Mouse (Mus musculus) stomach, embryonic 15.5 days (tissue): ENCODE measurements at regions not wholly inside any gene's neighbourhood (a gene's known extent, or its start where the extent isn't known, plus 50 kb on each side); places are given as distances from the start of the nearest gene placed in this dataset.

Source experiments
- ATAC-seq: fragments of 200-750 bp; cut with Nextera tagmentation; 2 replicates; pipeline ENCODE4 v1.8.0; 2017; ENCODE audit warnings: low read depth, moderate number of reproducible peaks, moderate TSS enrichment; ENCODE audit not compliant: insufficient read depth, low FRiP score
- H3K27ac ChIP-seq: fragments of 300-500 bp; sonication (generic); 2 replicates; pipeline ENCODE4 v1.5.1; 2015; ENCODE audit warnings: mild to moderate bottlenecking, inconsistent platforms
- H3K27me3 ChIP-seq: fragments of 300-500 bp; sonication (generic); replicated peaks from 2 replicates; pipeline ENCODE4 v1.6.1; 2015; ENCODE audit warnings: inconsistent platforms
- H3K36me3 ChIP-seq: fragments of 300-500 bp; sonication (generic); 2 replicates; pipeline ENCODE4 v1.6.1; 2015; ENCODE audit warnings: inconsistent platforms
- H3K4me1 ChIP-seq: fragments of 300-500 bp; sonication (generic); 2 replicates; pipeline ENCODE4 v1.6.1; 2015; ENCODE audit warnings: inconsistent platforms
- H3K4me2 ChIP-seq: fragments of 300-500 bp; sonication (generic); 2 replicates; pipeline ENCODE4 v1.6.1; 2015; ENCODE audit warnings: mild to moderate bottlenecking, inconsistent platforms
- H3K4me3 ChIP-seq: fragments of 300-500 bp; sonication (generic); replicated peaks from 2 replicates; pipeline ENCODE4 v1.5.1; 2015; ENCODE audit warnings: inconsistent platforms
- H3K9ac ChIP-seq: fragments of 300-500 bp; sonication (generic); 2 replicates; pipeline ENCODE4 v1.6.1; 2015; ENCODE audit warnings: inconsistent platforms
- H3K9me3 ChIP-seq: fragments of 300-500 bp; sonication (generic); 2 replicates; pipeline ENCODE4 v1.6.1; 2016; ENCODE audit warnings: inconsistent platforms
- WGBS: fragments of 180-500 bp; shearing (Covaris S2); methylation state at CpG from one replicate; pipeline ENCODE4 v1.1.7; 2015; 5-methylcytosine and 5-hydroxymethylcytosine counted together

DNA sequence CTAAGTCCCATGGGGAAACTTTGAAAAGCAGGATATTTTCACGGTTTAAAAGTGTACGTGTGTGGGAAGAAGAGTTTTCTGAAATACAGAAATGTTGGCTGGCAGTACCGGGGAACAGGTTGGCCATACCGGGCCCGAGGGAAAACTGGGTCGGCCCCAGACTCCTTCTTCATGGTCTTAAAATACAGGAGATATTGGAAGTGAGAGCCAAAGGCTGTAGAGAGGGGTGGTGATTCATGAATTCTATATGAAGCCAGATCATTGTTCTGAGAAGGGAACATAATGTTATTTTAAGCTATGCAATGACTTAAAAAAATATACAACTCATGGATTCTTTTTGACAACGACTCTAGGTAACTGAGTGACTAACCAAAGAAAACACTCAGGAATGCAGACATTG is 133.3 kb upstream of the Atxn1 start:
- Histone ChIP-seq H3K27me3 (no peaks in the 10 kb centered on the region), H3K4me1 (no peaks in the 10 kb centered on the region), H3K4me2 (no peak overlapping the region), H3K9me3 (no peaks in the 10 kb centered on the region), H3K27ac (no peak overlapping the region), H3K36me3 (no peaks in the 10 kb centered on the region), H3K9ac (no peak overlapping the region), H3K4me3 (no peak overlapping the region)
- no peak for ATAC-seq
- 85% methylated on average over 7 of the region's 7 CpGs for WGBS

DNA sequence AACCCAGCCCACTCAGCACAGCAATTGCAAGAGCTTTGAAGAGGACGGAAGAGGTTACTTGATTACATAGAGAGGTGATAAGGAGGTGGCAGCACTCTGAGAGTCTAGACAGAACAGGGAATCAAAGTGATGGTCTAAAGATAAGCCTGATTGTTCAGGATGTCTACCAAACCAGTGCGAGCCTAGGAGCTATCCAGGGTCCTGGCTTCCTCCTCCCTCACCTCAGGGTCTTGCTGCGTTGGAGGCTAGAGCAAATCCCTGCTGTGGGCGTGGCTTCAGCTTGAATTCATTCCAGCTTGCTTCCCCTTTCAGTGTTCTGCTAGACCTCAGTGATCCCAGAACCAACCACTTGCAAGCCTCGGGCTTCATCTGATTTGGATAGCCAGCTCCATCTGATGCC is 132.2 kb upstream of the Atxn1 start:
- no peak; the same call in 1 of the 2 replicates for ATAC-seq
- Histone ChIP-seq H3K9me3 (no peaks in the 10 kb centered on the region), H3K4me2 (no peak overlapping the region), H3K4me3 (no peak overlapping the region), H3K9ac (no peak overlapping the region), H3K4me1 (no peaks in the 10 kb centered on the region), H3K36me3 (no peaks in the 10 kb centered on the region), H3K27ac (no peak overlapping the region), H3K27me3 (no peaks in the 10 kb centered on the region)
- 3% methylated on average over 5 of the region's 5 CpGs for WGBS

DNA sequence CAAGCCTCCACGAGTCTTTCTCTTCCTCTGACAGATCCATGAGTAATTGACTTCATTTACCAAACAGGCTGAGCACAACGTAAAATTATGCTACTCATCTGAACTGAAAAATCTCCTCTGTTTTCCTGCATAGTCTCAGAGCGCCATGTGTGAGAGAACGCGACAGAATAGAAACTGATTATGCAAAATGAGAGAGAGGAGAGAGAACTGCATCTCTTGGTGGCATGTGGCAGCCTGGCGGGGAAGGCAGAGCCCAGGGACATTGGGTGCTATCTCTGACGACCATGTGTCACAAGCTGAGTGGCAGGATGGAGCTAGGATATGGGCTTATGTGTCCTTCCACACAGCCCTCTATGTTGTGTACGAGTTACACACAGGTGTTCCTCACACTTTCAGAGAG is 131.6 kb upstream of the Atxn1 start:
- no peak overlapping the region for H3K4me3 ChIP-seq
- no peak for ATAC-seq
- WGBS = 61% methylated on average over 8 of the region's 8 CpGs

DNA sequence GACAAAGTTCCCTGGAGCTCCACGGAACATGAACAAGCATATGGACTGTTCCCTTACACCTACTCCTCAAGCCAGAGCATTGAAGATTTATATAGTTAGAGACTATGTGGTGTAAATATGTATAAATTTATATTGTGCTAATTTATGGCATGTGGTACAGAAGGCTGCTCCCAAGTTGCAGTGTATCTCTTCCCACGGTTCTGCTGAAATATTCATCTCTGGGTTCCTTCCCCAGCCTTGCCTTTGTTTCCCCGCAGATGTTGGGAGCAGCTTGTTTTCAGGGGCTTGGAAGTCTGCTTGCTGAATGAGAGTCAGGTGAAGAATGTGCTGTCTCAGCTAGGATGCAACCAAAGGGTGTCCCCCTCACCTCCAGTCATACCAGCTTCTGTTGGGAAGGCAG is 128.0 kb upstream of the Atxn1 start:
- no peak for ATAC-seq
- Histone ChIP-seq H3K4me2 (no peak overlapping the region), H3K4me3 (no peak overlapping the region), H3K27me3 (no peaks in the 10 kb centered on the region), H3K27ac (no peak overlapping the region), H3K9ac (no peak overlapping the region), H3K36me3 (no peaks in the 10 kb centered on the region), H3K9me3 (no peaks in the 10 kb centered on the region), H3K4me1 (no peaks in the 10 kb centered on the region)
- WGBS = 71% methylated on average over 3 of the region's 3 CpGs

More for the DNA sequence above, 131.6 kb upstream of the Atxn1 start:
- Histone ChIP-seq H3K36me3 (no peaks in the 10 kb centered on the region), H3K27ac (no peak overlapping the region), H3K4me1 (no peaks in the 10 kb centered on the region), H3K4me2 (no peak overlapping the region), H3K9me3 (no peaks in the 10 kb centered on the region), H3K27me3 (no peaks in the 10 kb centered on the region), H3K9ac (no peak overlapping the region)

DNA sequence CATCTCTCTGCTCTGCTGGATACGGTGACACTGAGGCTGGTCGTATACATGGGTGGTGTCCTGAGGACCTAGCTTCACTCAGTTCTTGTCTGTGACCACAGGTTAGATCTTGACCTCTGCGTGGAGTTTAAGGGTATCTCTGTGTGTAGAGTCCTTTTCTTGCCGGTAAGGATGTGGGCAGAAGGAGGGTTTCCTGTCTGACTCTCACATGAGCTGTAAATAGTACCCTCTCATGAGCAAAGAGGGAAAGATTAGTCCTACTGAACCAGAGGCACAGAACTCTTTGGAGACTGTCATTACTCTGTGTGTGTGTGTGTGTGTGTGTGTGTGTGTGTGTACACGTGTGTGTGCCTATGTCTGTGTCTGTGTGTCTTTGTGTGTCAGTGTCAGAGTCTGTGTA is 126.3 kb upstream of the Atxn1 start:
- no peaks in the 10 kb centered on the region for H3K36me3 ChIP-seq
- H3K27me3 ChIP-seq = no peaks in the 10 kb centered on the region
- H3K27ac ChIP-seq = no peak overlapping the region
- H3K9me3 ChIP-seq = no peaks in the 10 kb centered on the region
- no peaks in the 10 kb centered on the region for H3K4me1 ChIP-seq
- no peak overlapping the region for H3K4me2 ChIP-seq
- H3K9ac ChIP-seq = no peak overlapping the region
- WGBS = 68% methylated on average over 5 of the region's 5 CpGs
- no peak overlapping the region for H3K4me3 ChIP-seq
- no peak for ATAC-seq

DNA sequence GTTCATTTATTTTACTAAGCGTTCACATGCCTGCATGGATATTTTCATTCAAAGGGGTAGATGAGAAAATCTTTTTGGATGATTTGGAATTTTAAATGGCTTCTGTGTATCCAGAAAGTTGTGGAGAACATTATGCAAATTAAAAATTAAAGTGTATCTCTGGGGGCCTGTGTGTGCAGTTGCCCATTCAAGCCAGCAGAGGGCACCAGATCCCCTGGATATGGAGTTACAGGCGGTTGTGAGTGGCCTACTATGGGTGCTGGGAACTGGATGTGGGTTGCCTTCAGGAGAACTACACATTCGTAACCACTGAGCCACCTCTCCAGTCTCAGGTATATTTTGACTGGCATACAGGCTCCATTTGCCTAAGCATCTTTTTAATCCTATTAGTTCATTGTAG is 123.4 kb upstream of the Atxn1 start:
- no peaks in the 10 kb centered on the region for H3K27me3 ChIP-seq

DNA sequence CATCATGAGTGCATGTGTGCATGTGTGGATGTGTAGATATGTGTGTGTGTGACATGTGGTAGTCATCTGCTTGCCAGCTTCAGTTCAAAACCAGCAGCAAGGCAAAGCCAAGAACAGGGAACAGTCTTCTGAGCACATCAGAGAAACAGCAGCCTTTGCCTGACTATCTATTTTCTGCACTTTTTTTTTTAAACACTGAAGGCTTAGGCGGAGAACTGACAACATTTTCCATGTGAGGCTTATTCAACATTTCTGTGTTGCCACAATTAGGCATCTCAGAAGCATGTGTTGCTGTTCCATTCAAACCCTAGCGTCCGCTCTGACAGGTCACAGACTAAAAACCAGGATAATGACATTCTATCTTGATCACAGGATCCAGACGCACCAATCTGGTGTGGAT is 122.9 kb upstream of the Atxn1 start:
- ATAC-seq = no peak
- H3K4me2 ChIP-seq = no peak overlapping the region
- H3K9me3 ChIP-seq = no peaks in the 10 kb centered on the region
- H3K27ac ChIP-seq = no peak overlapping the region
- H3K4me3 ChIP-seq = no peak overlapping the region
- H3K27me3 ChIP-seq = no peaks in the 10 kb centered on the region
- no peaks in the 10 kb centered on the region for H3K4me1 ChIP-seq
- no peaks in the 10 kb centered on the region for H3K36me3 ChIP-seq
- no peak overlapping the region for H3K9ac ChIP-seq
- 85% methylated on average over 4 of the region's 4 CpGs for WGBS

More for the DNA sequence above, 123.4 kb upstream of the Atxn1 start:
- 91% methylated on average over 3 of the region's 3 CpGs for WGBS
- Histone ChIP-seq H3K36me3 (no peaks in the 10 kb centered on the region), H3K4me2 (no peak overlapping the region), H3K4me3 (no peak overlapping the region), H3K4me1 (no peaks in the 10 kb centered on the region), H3K27ac (no peak overlapping the region), H3K9ac (no peak overlapping the region), H3K9me3 (no peaks in the 10 kb centered on the region)
- no peak for ATAC-seq

DNA sequence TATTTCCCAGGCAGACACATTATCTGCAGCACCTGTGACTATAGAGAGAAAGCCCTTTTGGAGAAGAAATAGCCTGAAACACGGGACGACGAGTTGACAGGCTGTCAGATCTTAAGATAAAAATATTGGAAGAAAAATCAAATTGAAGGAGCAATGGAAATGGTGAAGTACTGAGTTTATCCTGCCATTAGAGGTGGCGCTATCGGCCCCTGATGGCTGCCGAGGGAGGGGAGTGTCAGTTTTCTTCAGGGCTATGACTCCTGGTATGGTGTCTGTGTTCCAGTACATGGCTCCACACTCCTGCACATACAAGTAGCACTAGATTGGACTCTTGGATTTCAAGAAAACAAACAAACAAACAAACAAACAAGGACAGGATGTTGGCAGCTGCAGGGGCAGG is 112.1 kb upstream of the Atxn1 start:
- no peaks in the 10 kb centered on the region for H3K4me1 ChIP-seq
- no peak overlapping the region for H3K9ac ChIP-seq
- WGBS = 77% methylated on average over 6 of the region's 6 CpGs
- H3K36me3 ChIP-seq = no peaks in the 10 kb centered on the region
- H3K27me3 ChIP-seq = no peaks in the 10 kb centered on the region
- H3K4me2 ChIP-seq = no peak overlapping the region
- no peak overlapping the region for H3K4me3 ChIP-seq
- no peak for ATAC-seq
- H3K27ac ChIP-seq = no peak overlapping the region
- H3K9me3 ChIP-seq = no peaks in the 10 kb centered on the region

DNA sequence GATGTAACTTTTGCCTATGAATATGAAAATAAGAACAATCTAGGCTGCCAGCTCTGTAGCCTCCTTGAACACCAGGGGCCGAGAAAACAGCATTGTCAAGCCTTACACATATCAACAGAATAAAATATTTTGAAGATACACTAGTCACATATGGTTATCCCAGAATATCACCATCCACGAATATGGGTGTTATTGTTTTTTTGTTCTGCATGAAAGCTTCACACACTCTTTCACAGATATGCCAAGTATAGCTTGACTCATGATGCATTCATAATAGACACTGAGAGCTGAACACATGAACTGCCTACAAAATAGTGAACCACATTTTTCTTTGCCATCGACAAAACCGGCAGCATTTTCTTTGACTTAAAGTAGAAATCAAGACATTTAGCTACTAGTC is 106.9 kb upstream of the Atxn1 start:
- WGBS = 86% methylated on average over 4 of the region's 4 CpGs
- Histone ChIP-seq H3K36me3 (no peaks in the 10 kb centered on the region), H3K4me1 (no peaks in the 10 kb centered on the region), H3K27me3 (no peaks in the 10 kb centered on the region), H3K27ac (no peak overlapping the region), H3K9me3 (no peaks in the 10 kb centered on the region), H3K4me2 (no peak overlapping the region), H3K4me3 (no peak overlapping the region), H3K9ac (no peak overlapping the region)
- no peak for ATAC-seq

DNA sequence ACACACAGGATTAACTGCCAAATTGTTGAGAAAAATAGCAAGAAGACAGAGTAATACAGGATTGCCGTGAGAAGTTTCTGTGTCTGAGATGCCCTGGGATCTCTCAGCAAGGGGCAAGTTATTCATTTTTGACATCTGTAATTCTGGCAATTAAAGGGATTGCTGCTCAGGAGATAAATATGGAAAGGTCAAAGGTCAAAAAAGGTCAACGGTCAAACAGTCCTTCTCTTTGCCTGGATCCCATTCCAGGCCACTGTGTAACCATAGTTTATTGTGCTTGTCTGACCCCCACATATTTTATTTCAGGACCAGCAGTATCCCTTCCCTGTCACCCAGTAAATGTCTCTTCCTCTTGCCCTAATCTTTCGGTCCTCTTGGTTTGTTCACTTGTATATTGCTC is 104.8 kb upstream of the Atxn1 start:
- 46% methylated on average over 3 of the region's 3 CpGs for WGBS

DNA sequence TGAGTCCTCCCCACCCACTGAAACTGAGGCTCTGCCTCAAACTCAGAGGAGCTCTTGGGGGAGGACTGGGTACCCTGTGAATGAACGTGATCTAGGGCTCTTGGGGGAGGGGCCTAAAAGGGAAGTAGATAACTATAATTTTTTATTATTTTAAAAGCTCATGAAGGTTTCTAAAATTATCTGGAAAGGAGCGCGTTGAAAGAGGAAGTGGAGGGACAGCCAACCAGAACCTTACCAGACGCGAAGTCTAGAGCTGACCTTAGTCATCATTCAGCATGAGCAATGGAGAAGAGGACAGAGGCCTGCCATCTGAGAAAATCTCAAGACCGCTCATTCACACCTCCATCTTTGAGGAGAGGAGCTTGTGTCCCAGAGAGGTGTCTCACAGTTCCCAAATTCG is 98.0 kb upstream of the Atxn1 start:
- Histone ChIP-seq H3K9me3 (no peaks in the 10 kb centered on the region), H3K27ac (no peak overlapping the region), H3K4me1 (no peaks in the 10 kb centered on the region), H3K9ac (no peak overlapping the region), H3K4me3 (no peak overlapping the region), H3K4me2 (no peak overlapping the region), H3K27me3 (no peaks in the 10 kb centered on the region), H3K36me3 (no peaks in the 10 kb centered on the region)
- ATAC-seq = no peak
- WGBS = 93% methylated on average over 7 of the region's 7 CpGs

More for the DNA sequence above, 104.8 kb upstream of the Atxn1 start:
- Histone ChIP-seq H3K27me3 (no peaks in the 10 kb centered on the region), H3K9me3 (no peaks in the 10 kb centered on the region), H3K4me2 (no peak overlapping the region), H3K36me3 (no peaks in the 10 kb centered on the region), H3K4me1 (no peaks in the 10 kb centered on the region), H3K4me3 (no peak overlapping the region), H3K9ac (no peak overlapping the region), H3K27ac (no peak overlapping the region)
- no peak for ATAC-seq

DNA sequence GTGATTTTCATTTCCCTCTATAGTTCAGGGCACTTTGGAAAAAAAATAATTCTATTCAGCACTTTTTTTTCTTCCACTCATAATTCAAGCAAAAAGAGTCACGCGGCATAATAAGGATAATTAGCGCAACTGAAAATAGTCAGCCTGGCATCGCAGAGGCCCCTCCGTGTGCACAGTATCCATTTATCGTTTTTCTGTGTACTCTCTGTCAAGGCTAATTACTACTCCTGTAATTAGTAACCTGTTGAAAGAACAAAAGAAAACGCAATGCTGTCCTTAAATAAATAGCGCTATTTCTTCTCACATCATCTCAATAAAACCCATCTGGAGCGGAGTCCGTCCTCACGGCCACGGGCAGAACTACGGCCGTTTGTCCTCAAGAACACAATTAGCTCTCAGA is 95.1 kb upstream of the Atxn1 start:
- H3K4me1 ChIP-seq = no peaks in the 10 kb centered on the region
- 87% methylated on average over 14 of the region's 14 CpGs for WGBS
- H3K9me3 ChIP-seq = no peaks in the 10 kb centered on the region
- no peak overlapping the region for H3K4me3 ChIP-seq
- no peak overlapping the region for H3K4me2 ChIP-seq
- H3K36me3 ChIP-seq = no peaks in the 10 kb centered on the region
- H3K27me3 ChIP-seq = no peaks in the 10 kb centered on the region
- ATAC-seq = no peak
- H3K27ac ChIP-seq = no peak overlapping the region
- H3K9ac ChIP-seq = no peak overlapping the region

DNA sequence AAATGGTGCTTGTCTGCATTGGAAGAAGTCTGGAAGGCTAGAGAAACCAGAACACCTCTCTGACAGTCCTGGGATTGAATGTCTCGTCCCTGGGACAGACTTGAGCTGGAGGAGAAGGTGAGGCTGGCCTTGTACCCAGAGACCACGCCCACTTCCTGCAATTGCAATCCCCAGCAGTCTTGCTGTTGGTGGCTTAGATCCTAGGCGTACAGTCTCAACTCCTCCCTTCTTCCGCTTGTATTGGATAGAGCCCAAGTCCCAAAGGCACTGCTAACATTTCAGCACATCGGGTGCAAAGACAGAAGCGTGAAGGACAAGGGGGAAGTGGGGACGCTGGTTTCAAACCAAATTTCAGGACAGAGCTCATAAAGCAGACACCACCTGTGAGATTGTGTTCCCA is 94.1 kb upstream of the Atxn1 start:
- Histone ChIP-seq H3K9ac (no peak overlapping the region), H3K27me3 (no peaks in the 10 kb centered on the region), H3K4me1 (no peaks in the 10 kb centered on the region), H3K4me3 (no peak overlapping the region), H3K27ac (no peak overlapping the region), H3K36me3 (no peaks in the 10 kb centered on the region), H3K4me2 (no peak overlapping the region), H3K9me3 (no peaks in the 10 kb centered on the region)
- no peak for ATAC-seq
- 43% methylated on average over 7 of the region's 7 CpGs for whole genome bisulfite sequencing
